Mouse (Mus musculus): ENCODE measurements around the gene Rrnad1. TPM values are rescaled to one million over a fixed set of nuclear protein-coding genes. Genes with fewer than 3 reads are reported as not detected.
A peak's percentile ranks its signal among the peaks of the same experiment; 100 is the strongest.

Gene Rrnad1
- polyA plus RNA-seq, 1 experiment from 2014 or later, result 23.0 TPM

GRCm38 (mm10) chr3:87934026-87934425, 3.5 kb upstream of the Rrnad1 start:
- Histone ChIP-seq H3K4me1 (peaks cover 45% of the 10 kb centered on the region), H3K27ac (no peak overlapping the region), H3K27me3 (no peaks in the 10 kb centered on the region), H3K9me3 (replicated peaks) (no peaks in the 10 kb centered on the region), H3K4me3 (replicated peaks) (no peak overlapping the region), H3K36me3 (peaks cover 74% of the 10 kb centered on the region), H3K9ac (no peak overlapping the region), H3K4me2 (no peak overlapping the region)
- no peak for ATAC-seq (replicated peaks; ENCODE audit: low FRiP score)
- WGBS, result 83% methylated on average over 5 of the region's 5 CpGs

GRCm38 (mm10) chr3:87929341-87930077, 1.0 kb downstream of the Rrnad1 start:
- Histone ChIP-seq H3K4me1 (peaks cover 41% of the 10 kb centered on the region), H3K36me3 (peaks cover 64% of the 10 kb centered on the region), H3K4me3 (replicated peaks) (peak overlapping the region; percentile 71), H3K9me3 (replicated peaks) (no peaks in the 10 kb centered on the region), H3K27ac (peak overlapping the region; percentile 95), H3K27me3 (no peaks in the 10 kb centered on the region), H3K9ac (peak overlapping the region; percentile 80), H3K4me2 (peak overlapping the region; percentile 75)
- 4% methylated on average over 26 of the region's 26 CpGs for WGBS
- ATAC-seq (replicated peaks; ENCODE audit: low FRiP score), result peak; percentile 56

- no peak for ATAC-seq (replicated peaks; ENCODE audit: low FRiP score)
- WGBS, result 90% methylated on average over 5 of the region's 5 CpGs
- H3K9ac ChIP-seq, result no peak overlapping the region
- peaks cover 66% of the 10 kb centered on the region for H3K36me3 ChIP-seq
- no peak overlapping the region for H3K27ac ChIP-seq
- H3K4me2 ChIP-seq, result no peak overlapping the region
- no peak overlapping the region for H3K4me3 ChIP-seq (replicated peaks)
- peaks cover 28% of the 10 kb centered on the region for H3K4me1 ChIP-seq
- H3K9me3 ChIP-seq (replicated peaks), result no peaks in the 10 kb centered on the region
- no peaks in the 10 kb centered on the region for H3K27me3 ChIP-seq
These were observed 3.1 kb downstream of the Rrnad1 start for GRCm38 (mm10) chr3:87927452-87927851.

- Histone ChIP-seq H3K36me3 (peaks cover 64% of the 10 kb centered on the region), H3K4me1 (peaks cover 18% of the 10 kb centered on the region), H3K27ac (no peak overlapping the region), H3K4me2 (no peak overlapping the region), H3K9me3 (replicated peaks) (no peaks in the 10 kb centered on the region), H3K27me3 (no peaks in the 10 kb centered on the region), H3K4me3 (replicated peaks) (no peak overlapping the region), H3K9ac (no peak overlapping the region)
- ATAC-seq (replicated peaks; ENCODE audit: low FRiP score), result no peak
- 84% methylated on average over 7 of the region's 7 CpGs for WGBS
These were observed 5.5 kb downstream of the Rrnad1 start for GRCm38 (mm10) chr3:87924996-87925395.

- Histone ChIP-seq H3K27me3 (no peaks in the 10 kb centered on the region), H3K36me3 (peaks cover 64% of the 10 kb centered on the region), H3K9me3 (replicated peaks) (no peaks in the 10 kb centered on the region), H3K9ac (peak overlapping the region; percentile 75), H3K27ac (no peak overlapping the region; the same call in 1 of the 2 replicates), H3K4me1 (peaks cover 9% of the 10 kb centered on the region), H3K4me2 (peak overlapping the region; percentile 67), H3K4me3 (replicated peaks) (peak overlapping the region; percentile 66)
- ATAC-seq (replicated peaks; ENCODE audit: low FRiP score), result no peak
- 66% methylated on average over 9 of the region's 9 CpGs for WGBS
These were observed 10.1 kb downstream of the Rrnad1 start for GRCm38 (mm10) chr3:87920270-87920943.

- no peaks in the 10 kb centered on the region for H3K9me3 ChIP-seq (replicated peaks)
- peaks cover 9% of the 10 kb centered on the region for H3K4me1 ChIP-seq
- H3K9ac ChIP-seq, result peak within 1 kb of the TSS; percentile 75
- H3K36me3 ChIP-seq, result peaks cover 64% of the 10 kb centered on the region
- WGBS, result under 1% methylated on average over 30 of the region's 30 CpGs
- peak within 1 kb of the TSS; percentile 67 for H3K4me2 ChIP-seq
- H3K4me3 ChIP-seq (replicated peaks), result peak within 1 kb of the TSS; percentile 66
- peak; percentile 91 for ATAC-seq (replicated peaks; ENCODE audit: low FRiP score)
- H3K27ac ChIP-seq, result peak within 1 kb of the TSS; percentile 92
- H3K27me3 ChIP-seq, result no peaks in the 10 kb centered on the region
These were observed 11.0 kb downstream of the Rrnad1 start, which contains the start of gene Mrpl24 for GRCm38 (mm10) chr3:87919336-87920108. TSS of gene Mrpl24 (plus strand) at chr3:87919506.

- Histone ChIP-seq H3K27me3 (no peaks in the 10 kb centered on the region), H3K27ac (peak overlapping the region; percentile 92; the same call in 1 of the 2 replicates), H3K9ac (no peak overlapping the region), H3K4me3 (replicated peaks) (0 out of 2 replicates have a peak overlapping the region, but pooled peaks have one; percentile 66), H3K4me1 (peaks cover 9% of the 10 kb centered on the region), H3K4me2 (peak overlapping the region; percentile 67; the same call in 1 of the 2 replicates), H3K9me3 (replicated peaks) (no peaks in the 10 kb centered on the region), H3K36me3 (peaks cover 64% of the 10 kb centered on the region)
- no peak for ATAC-seq (replicated peaks; ENCODE audit: low FRiP score)
- WGBS, result 94% methylated on average over 1 of the region's 1 CpGs
These were observed 12.0 kb downstream of the Rrnad1 start for GRCm38 (mm10) chr3:87918551-87918950.

GRCm38 (mm10) chr3:87916990-87917389, 13.5 kb downstream of the Rrnad1 start:
- Histone ChIP-seq H3K9me3 (replicated peaks) (no peaks in the 10 kb centered on the region), H3K4me1 (peaks cover 9% of the 10 kb centered on the region), H3K36me3 (peaks cover 59% of the 10 kb centered on the region), H3K4me3 (replicated peaks) (no peak overlapping the region), H3K27me3 (no peaks in the 10 kb centered on the region), H3K4me2 (no peak overlapping the region), H3K9ac (no peak overlapping the region), H3K27ac (no peak overlapping the region)
- 82% methylated on average over 1 of the region's 1 CpGs for WGBS
- ATAC-seq (replicated peaks; ENCODE audit: low FRiP score), result no peak

GRCm38 (mm10) chr3:87913891-87914290, 16.6 kb downstream of the Rrnad1 start:
- Histone ChIP-seq H3K4me2 (no peak overlapping the region), H3K4me1 (peaks cover 25% of the 10 kb centered on the region), H3K27me3 (no peaks in the 10 kb centered on the region), H3K36me3 (peaks cover 54% of the 10 kb centered on the region), H3K9me3 (replicated peaks) (no peaks in the 10 kb centered on the region), H3K9ac (no peak overlapping the region), H3K27ac (no peak overlapping the region), H3K4me3 (replicated peaks) (no peak overlapping the region)
- 94% methylated on average over 10 of the region's 10 CpGs for WGBS
- no peak for ATAC-seq (replicated peaks; ENCODE audit: low FRiP score)

GRCm38 (mm10) chr3:87913491-87913890, 17.0 kb downstream of the Rrnad1 start:
- WGBS, result 81% methylated on average over 7 of the region's 7 CpGs
- Histone ChIP-seq H3K4me3 (replicated peaks) (no peak overlapping the region), H3K9ac (no peak overlapping the region), H3K9me3 (replicated peaks) (no peaks in the 10 kb centered on the region), H3K27me3 (no peaks in the 10 kb centered on the region), H3K4me1 (peaks cover 29% of the 10 kb centered on the region), H3K4me2 (no peak overlapping the region), H3K27ac (no peak overlapping the region), H3K36me3 (peaks cover 54% of the 10 kb centered on the region)
- no peak for ATAC-seq (replicated peaks; ENCODE audit: low FRiP score)

- Histone ChIP-seq H3K4me3 (replicated peaks) (peak overlapping the region; percentile 44), H3K27me3 (no peaks in the 10 kb centered on the region), H3K9me3 (replicated peaks) (no peaks in the 10 kb centered on the region), H3K9ac (peak overlapping the region; percentile 38; the same call in 1 of the 2 replicates), H3K36me3 (peaks cover 31% of the 10 kb centered on the region), H3K27ac (peak overlapping the region; percentile 98), H3K4me2 (peak overlapping the region; percentile 80), H3K4me1 (peaks cover 45% of the 10 kb centered on the region)
- ATAC-seq (replicated peaks; ENCODE audit: low FRiP score), result peak; percentile 46
- 6% methylated on average over 12 of the region's 12 CpGs for WGBS
These were observed 19.9 kb downstream of the Rrnad1 start for GRCm38 (mm10) chr3:87910573-87911141.
